Mouse (Mus musculus): ENCODE results near the gene Tmem251. TPM values are rescaled to one million over a fixed set of nuclear protein-coding genes. Genes with fewer than 3 reads are reported as not detected.
A peak's percentile ranks its signal among the peaks of the same experiment; 100 is the strongest.

The Tmem251 gene
- polyA plus RNA-seq, 1 experiment, result 7.1 TPM

DNA sequence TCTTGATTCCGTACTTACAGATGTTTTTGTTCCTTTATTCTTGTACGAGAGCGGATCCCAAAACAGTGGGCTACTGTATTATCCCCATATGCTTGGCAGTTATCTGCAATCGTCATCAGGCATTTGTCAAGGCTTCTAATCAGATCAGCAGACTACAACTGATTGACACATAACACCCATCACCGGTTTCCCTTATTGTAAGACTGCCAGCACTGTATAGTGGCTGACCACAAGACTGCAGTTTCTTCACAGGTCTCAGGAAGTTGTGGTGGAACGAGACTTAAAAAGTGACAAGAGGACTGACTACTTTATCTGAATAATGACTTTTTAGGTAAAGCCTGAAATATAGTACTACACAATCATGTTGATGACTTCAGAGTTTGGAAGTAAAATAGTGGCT lies 1.3 kb downstream of the Tmem251 start:
- Histone ChIP-seq H3K4me3 (replicated peaks; ENCODE audit: control insufficient read depth, low read depth, low read length) (no peak overlapping the region), H3K4me1 (ENCODE audit: control insufficient read depth, insufficient read depth, low read length) (peaks cover 2% of the 10 kb centered on the region; the same call in 1 of the 2 replicates), H3K27ac (ENCODE audit: control insufficient read depth, insufficient read depth, low read depth, low read length, poor library complexity) (no peak overlapping the region; the same call in 1 of the 2 replicates)
- TF ChIP-seq CTCF (IDR thresholded peaks at IDR 0.05; ENCODE audit: control insufficient read depth, insufficient read depth, low read length) (no peak), POLR2A (IDR thresholded peaks at IDR 0.05; ENCODE audit: borderline replicate concordance, control insufficient read depth, low read depth, low read length) (no peak)
- WGBS, result 10% methylated on average over 6 of the region's 6 CpGs

GRCm38 (mm10) chr12:102748256-102748655 lies 4.7 kb downstream of the Tmem251 start:
- H3K4me1 ChIP-seq (ENCODE audit: control insufficient read depth, insufficient read depth, low read length), result peaks cover 2% of the 10 kb centered on the region; the same call in 1 of the 2 replicates
- no peak overlapping the region for H3K4me3 ChIP-seq (replicated peaks; ENCODE audit: control insufficient read depth, low read depth, low read length)
- TF ChIP-seq CTCF (IDR thresholded peaks at IDR 0.05; ENCODE audit: control insufficient read depth, insufficient read depth, low read length) (no peak), POLR2A (IDR thresholded peaks at IDR 0.05; ENCODE audit: borderline replicate concordance, control insufficient read depth, low read depth, low read length) (no peak)
- no peak overlapping the region for H3K27ac ChIP-seq (ENCODE audit: control insufficient read depth, insufficient read depth, low read depth, low read length, poor library complexity)
- WGBS, result 58% methylated on average over 3 of the region's 3 CpGs

DNA sequence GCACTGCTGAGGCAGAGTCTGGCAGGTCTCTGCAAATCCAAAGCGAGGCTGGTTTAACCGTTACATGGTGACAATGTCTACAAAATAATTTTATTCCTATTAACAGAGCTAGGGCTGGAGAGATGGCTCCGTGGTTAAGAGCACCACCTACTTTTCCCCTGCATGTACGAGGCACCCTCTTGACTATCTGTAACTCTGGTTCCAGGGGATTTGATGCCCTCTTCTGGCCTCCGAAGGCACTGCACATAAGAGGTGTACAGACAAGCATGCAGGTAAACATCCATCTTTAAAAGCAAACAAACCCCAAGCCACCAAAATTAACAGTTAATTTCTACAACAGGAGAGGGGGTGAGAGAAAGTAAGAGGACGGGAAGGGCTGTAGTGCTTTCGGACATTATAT lies 12.7 kb downstream of the Tmem251 start:
- no peaks in the 10 kb centered on the region; the same call in 1 of the 2 replicates for H3K4me1 ChIP-seq (ENCODE audit: control insufficient read depth, insufficient read depth, low read length)
- WGBS, result 76% methylated on average over 7 of the region's 7 CpGs
- TF ChIP-seq POLR2A (IDR thresholded peaks at IDR 0.05; ENCODE audit: borderline replicate concordance, control insufficient read depth, low read depth, low read length), result no peak
- TF ChIP-seq CTCF (IDR thresholded peaks at IDR 0.05; ENCODE audit: control insufficient read depth, insufficient read depth, low read length), result peak; percentile 47; the same call in 1 of the 2 replicates
- no peak overlapping the region for H3K4me3 ChIP-seq (replicated peaks; ENCODE audit: control insufficient read depth, low read depth, low read length)
- H3K27ac ChIP-seq (ENCODE audit: control insufficient read depth, insufficient read depth, low read depth, low read length, poor library complexity), result no peak overlapping the region

- TF ChIP-seq CTCF (IDR thresholded peaks at IDR 0.05; ENCODE audit: control insufficient read depth, insufficient read depth, low read length), result no peak
- peak; percentile 44; the same call in 1 of the 2 replicates for TF ChIP-seq POLR2A (IDR thresholded peaks at IDR 0.05; ENCODE audit: borderline replicate concordance, control insufficient read depth, low read depth, low read length)
- peak overlapping the region; percentile 82 for H3K27ac ChIP-seq (ENCODE audit: control insufficient read depth, insufficient read depth, low read depth, low read length, poor library complexity)
- no peaks in the 10 kb centered on the region; the same call in 1 of the 2 replicates for H3K4me1 ChIP-seq (ENCODE audit: control insufficient read depth, insufficient read depth, low read length)
- WGBS, result 1% methylated on average over 46 of the region's 46 CpGs
- H3K4me3 ChIP-seq (replicated peaks; ENCODE audit: control insufficient read depth, low read depth, low read length), result peak overlapping the region; percentile 91
Measured at GRCm38 (mm10) chr12:102757055-102757688, 13.6 kb downstream of the Tmem251 start.

GRCm38 (mm10) chr12:102757689-102758402 lies 14.3 kb downstream of the Tmem251 start, which contains the start of the genes Gm28051, Gon7 and Ubr7:
TSS of gene Gm28051 (minus strand) at chr12:102757765.
TSS of gene Gon7 (minus strand) at chr12:102757803.
TSS of gene Ubr7 (plus strand) at chr12:102757967.
- Histone ChIP-seq H3K4me1 (ENCODE audit: control insufficient read depth, insufficient read depth, low read length) (no peaks in the 10 kb centered on the region; the same call in 1 of the 2 replicates), H3K4me3 (replicated peaks; ENCODE audit: control insufficient read depth, low read depth, low read length) (peak within 1 kb of the TSS; percentile 91), H3K27ac (ENCODE audit: control insufficient read depth, insufficient read depth, low read depth, low read length, poor library complexity) (peak within 1 kb of the TSS; percentile 82)
- WGBS, result under 1% methylated on average over 73 of the region's 73 CpGs
- TF ChIP-seq POLR2A (IDR thresholded peaks at IDR 0.05; ENCODE audit: borderline replicate concordance, control insufficient read depth, low read depth, low read length) (peak; percentile 66; the same call in 1 of the 2 replicates), CTCF (IDR thresholded peaks at IDR 0.05; ENCODE audit: control insufficient read depth, insufficient read depth, low read length) (peak; percentile 17; the same call in 1 of the 2 replicates)

GRCm38 (mm10) chr12:102758403-102758756 lies 14.8 kb downstream of the Tmem251 start, which contains the start of gene Gm20604:
TSS of gene Gm20604 (minus strand) at chr12:102758672.
- 1% methylated on average over 10 of the region's 10 CpGs for WGBS
- H3K4me3 ChIP-seq (replicated peaks; ENCODE audit: control insufficient read depth, low read depth, low read length), result peak within 1 kb of the TSS; percentile 91
- TF ChIP-seq POLR2A (IDR thresholded peaks at IDR 0.05; ENCODE audit: borderline replicate concordance, control insufficient read depth, low read depth, low read length) (no peak), CTCF (IDR thresholded peaks at IDR 0.05; ENCODE audit: control insufficient read depth, insufficient read depth, low read length) (no peak)
- no peaks in the 10 kb centered on the region; the same call in 1 of the 2 replicates for H3K4me1 ChIP-seq (ENCODE audit: control insufficient read depth, insufficient read depth, low read length)
- H3K27ac ChIP-seq (ENCODE audit: control insufficient read depth, insufficient read depth, low read depth, low read length, poor library complexity), result peak within 1 kb of the TSS; percentile 82

DNA sequence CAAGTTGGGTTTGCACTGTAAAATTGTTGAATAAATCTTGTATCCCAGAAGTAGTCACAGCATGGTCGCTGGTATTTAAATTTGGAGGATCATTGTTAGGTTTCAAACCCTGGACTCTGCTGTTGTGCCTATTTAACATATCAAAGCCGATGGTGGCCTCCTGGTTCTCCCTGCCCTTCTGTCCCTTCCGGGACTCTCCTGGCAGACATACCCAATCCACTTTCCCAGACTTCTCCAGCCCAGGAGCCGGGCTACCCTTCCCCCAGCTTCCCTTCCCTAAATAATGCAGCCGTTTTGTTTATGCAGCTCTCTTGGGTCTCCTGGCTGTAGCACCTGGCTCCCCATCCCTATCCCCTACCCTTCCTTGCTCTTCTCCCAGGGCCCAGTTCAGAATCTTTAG lies 15.4 kb downstream of the Tmem251 start:
- Histone ChIP-seq H3K4me1 (ENCODE audit: control insufficient read depth, insufficient read depth, low read length) (no peaks in the 10 kb centered on the region; the same call in 1 of the 2 replicates), H3K27ac (ENCODE audit: control insufficient read depth, insufficient read depth, low read depth, low read length, poor library complexity) (no peak overlapping the region), H3K4me3 (replicated peaks; ENCODE audit: control insufficient read depth, low read depth, low read length) (peak overlapping the region; percentile 72)
- TF ChIP-seq POLR2A (IDR thresholded peaks at IDR 0.05; ENCODE audit: borderline replicate concordance, control insufficient read depth, low read depth, low read length) (no peak), CTCF (IDR thresholded peaks at IDR 0.05; ENCODE audit: control insufficient read depth, insufficient read depth, low read length) (no peak)
- 17% methylated on average over 5 of the region's 5 CpGs for WGBS

- no peak overlapping the region for H3K4me3 ChIP-seq (replicated peaks; ENCODE audit: control insufficient read depth, low read depth, low read length)
- H3K27ac ChIP-seq (ENCODE audit: control insufficient read depth, insufficient read depth, low read depth, low read length, poor library complexity), result no peak overlapping the region
- 81% methylated on average over 3 of the region's 3 CpGs for WGBS
- no peak for TF ChIP-seq CTCF (IDR thresholded peaks at IDR 0.05; ENCODE audit: control insufficient read depth, insufficient read depth, low read length)
- TF ChIP-seq POLR2A (IDR thresholded peaks at IDR 0.05; ENCODE audit: borderline replicate concordance, control insufficient read depth, low read depth, low read length), result no peak
- no peaks in the 10 kb centered on the region; the same call in 1 of the 2 replicates for H3K4me1 ChIP-seq (ENCODE audit: control insufficient read depth, insufficient read depth, low read length)
Measured at GRCm38 (mm10) chr12:102761668-102762067, 18.1 kb downstream of the Tmem251 start.
